Mouse (Mus musculus) liver, embryonic 14.5 days (tissue): ENCODE results near the gene Tnnc1. TPM values are rescaled to one million over a fixed set of nuclear protein-coding genes. Genes with fewer than 3 reads are reported as not detected.

ENCODE experiments used
- ATAC-seq: fragments of 200-750 bp; cut with Nextera tagmentation; 2 replicates; pipeline ENCODE4 v1.8.0; 2017; ENCODE audit warnings: moderate number of reproducible peaks, mild to moderate bottlenecking, moderate library complexity; ENCODE audit not compliant: insufficient read depth
- DNase-seq, 3 experiments: peaks; one replicate each; pipeline ENCODE4 v3.0.0-alpha.2; 2012 to 2013; ENCODE audit warnings: low read depth in 3 of 3, low spot score in 3 of 3
- H3K27ac ChIP-seq: fragments of 300-500 bp; sonication (generic); 2 replicates; pipeline ENCODE4 v1.5.1; 2014; ENCODE audit warnings: moderate library complexity, mild to moderate bottlenecking, control low read depth, inconsistent platforms
- H3K27me3 ChIP-seq: fragments of 300-500 bp; sonication (generic); 2 replicates; pipeline ENCODE4 v1.6.1; 2014; ENCODE audit warnings: mild to moderate bottlenecking, low read length, moderate library complexity; ENCODE audit not compliant: control insufficient read depth, insufficient read depth
- H3K36me3 ChIP-seq: fragments of 300-500 bp; sonication (generic); replicated peaks from 2 replicates; pipeline ENCODE4 v1.6.1; 2014; ENCODE audit warnings: low read depth; ENCODE audit not compliant: control insufficient read depth, insufficient read depth
- H3K4me1 ChIP-seq, 2 experiments: fragments of 200-500 bp in 1 of 2; fragments of 300-500 bp in 1 of 2; sonication (generic) in 1 of 2; replicated peaks; 2 replicates each; pipeline ENCODE4 v1.6.1; 2012 to 2014; ENCODE audit warnings: antibody characterized with exemption in 1 of 2, inconsistent platforms in 1 of 2, low read length in 1 of 2; ENCODE audit not compliant: control insufficient read depth in 2 of 2, insufficient read depth in 2 of 2
- H3K4me2 ChIP-seq: fragments of 300-500 bp; sonication (generic); 2 replicates; pipeline ENCODE4 v1.6.1; 2014; ENCODE audit warnings: low read depth, mild to moderate bottlenecking, control low read depth, moderate library complexity
- H3K4me3 ChIP-seq, 2 experiments: fragments of 200-500 bp in 1 of 2; fragments of 300-500 bp in 1 of 2; sonication (generic) in 1 of 2; 2 replicates each; pipeline ENCODE4 v1.5.1; 2012 to 2014; ENCODE audit warnings: low read depth in 2 of 2, low read length in 2 of 2, mild to moderate bottlenecking in 2 of 2, control low read depth in 1 of 2, inconsistent platforms in 1 of 2, moderate library complexity in 1 of 2; ENCODE audit not compliant: insufficient read depth in 1 of 2
- H3K9ac ChIP-seq: fragments of 300-500 bp; sonication (generic); replicated peaks from 2 replicates; pipeline ENCODE4 v1.6.1; 2014; ENCODE audit warnings: mild to moderate bottlenecking, control low read depth, moderate library complexity
- H3K9me3 ChIP-seq: fragments of 300-500 bp; sonication (generic); 2 replicates; pipeline ENCODE4 v1.6.1; 2016; ENCODE audit warnings: low read length, mixed read lengths; ENCODE audit not compliant: control insufficient read depth
- CTCF ChIP-seq: IDR thresholded peaks from 2 replicates; pipeline ENCODE4 v1.5.1; 2016; ENCODE audit warnings: antibody characterized with exemption, low read depth, control low read depth
- EP300 ChIP-seq: IDR thresholded peaks from 2 replicates; pipeline ENCODE4 v1.6.1; 2016; ENCODE audit warnings: antibody characterized with exemption, low read depth
- WGBS: fragments of 180-500 bp; shearing (Covaris S2); extraction: QIAGEN DNeasy Blood & Tissue Kit; methylation state at CpG from one replicate; pipeline ENCODE4 v1.1.7; 2014; ENCODE audit not compliant: insufficient replicate concordance; 5-methylcytosine and 5-hydroxymethylcytosine counted together
- polyA plus RNA-seq, 2 experiments: library from polyadenylated mRNA; depleted of rRNA in 1 of 2; stranded (reverse) in 1 of 2; unstranded in 1 of 2; fragments of >200 nt; fragmentation: Nextera tagmentation in 1 of 2; extraction: Ambion mirVana in 1 of 2; gene quantifications; 2 replicates each; pipeline versions ENCODE4 v1.2.1 to v1.2.3; 2012 to 2014

The Tnnc1 gene
- polyA plus RNA-seq, 2 experiments, result 22.2 to 41.2 TPM

GRCm38 (mm10) chr14:31237101-31237882 is 29.2 kb downstream of the Tnnc1 start:
- Histone ChIP-seq H3K9me3 (no peaks in the 10 kb centered on the region), H3K27ac (no peak overlapping the region), H3K27me3 (no peaks in the 10 kb centered on the region; the same call in 1 of the 2 replicates), H3K4me2 (no peak overlapping the region), H3K9ac (no peak overlapping the region), H3K4me1 (peaks cover 0 to 5% of the 10 kb centered on the region in 2 experiments; a peak in 1 of 4 replicates), H3K4me3 (no peak overlapping the region), H3K36me3 (no peaks in the 10 kb centered on the region)
- 69% methylated on average over 7 of the region's 7 CpGs for WGBS
- DNase-seq (no peak), ATAC-seq (no peak)
- TF ChIP-seq EP300 (no peak), CTCF (no peak)

GRCm38 (mm10) chr14:31240528-31240927 is 32.4 kb downstream of the Tnnc1 start:
- ATAC-seq (no peak), DNase-seq (no peak)
- H3K4me1 ChIP-seq, result no peaks in the 10 kb centered on the region
- no peak for TF ChIP-seq EP300
- no peak for TF ChIP-seq CTCF
- no peak overlapping the region for H3K9ac ChIP-seq
- WGBS, result 70% methylated on average over 3 of the region's 3 CpGs
- no peaks in the 10 kb centered on the region for H3K27me3 ChIP-seq
- no peak overlapping the region for H3K4me2 ChIP-seq
- H3K9me3 ChIP-seq, result no peaks in the 10 kb centered on the region
- no peak overlapping the region for H3K27ac ChIP-seq
- H3K4me3 ChIP-seq, result no peak overlapping the region
- H3K36me3 ChIP-seq, result no peaks in the 10 kb centered on the region

- no peaks in the 10 kb centered on the region for H3K27me3 ChIP-seq
- no peak overlapping the region for H3K9ac ChIP-seq
- ATAC-seq, result no peak
- DNase-seq, result no peak
- WGBS, result 27% methylated on average over 1 of the region's 1 CpGs
- H3K9me3 ChIP-seq, result no peaks in the 10 kb centered on the region
- no peak overlapping the region for H3K4me3 ChIP-seq
- no peak overlapping the region for H3K4me2 ChIP-seq
- H3K4me1 ChIP-seq, result no peaks in the 10 kb centered on the region; a peak in 1 of 4 replicates
- no peak for TF ChIP-seq CTCF
- no peak for TF ChIP-seq EP300
- H3K27ac ChIP-seq, result no peak overlapping the region
- no peaks in the 10 kb centered on the region for H3K36me3 ChIP-seq
Observed at GRCm38 (mm10) chr14:31244777-31245176, 36.7 kb downstream of the Tnnc1 start.

- Histone ChIP-seq H3K27ac (no peak overlapping the region), H3K4me2 (no peak overlapping the region), H3K27me3 (no peaks in the 10 kb centered on the region), H3K4me1 (peaks cover 0 to 4% of the 10 kb centered on the region in 2 experiments; a peak in 3 of 4 replicates), H3K36me3 (no peaks in the 10 kb centered on the region), H3K9ac (no peak overlapping the region), H3K4me3 (no peak overlapping the region), H3K9me3 (no peaks in the 10 kb centered on the region)
- TF ChIP-seq CTCF, result no peak
- TF ChIP-seq EP300, result no peak
- DNase-seq (no peak), ATAC-seq (no peak)
- WGBS, result 74% methylated on average over 1 of the region's 1 CpGs
Observed at GRCm38 (mm10) chr14:31245946-31246345, 37.8 kb downstream of the Tnnc1 start.

GRCm38 (mm10) chr14:31248396-31248795 is 40.3 kb downstream of the Tnnc1 start:
- Histone ChIP-seq H3K27ac (no peak overlapping the region), H3K4me2 (no peak overlapping the region), H3K4me1 (peaks cover 7 to 9% of the 10 kb centered on the region in 2 experiments), H3K9me3 (no peaks in the 10 kb centered on the region), H3K27me3 (no peaks in the 10 kb centered on the region), H3K36me3 (peaks cover 4% of the 10 kb centered on the region), H3K9ac (no peak overlapping the region), H3K4me3 (no peak overlapping the region)
- ATAC-seq (no peak), DNase-seq (no peak)
- TF ChIP-seq EP300 (no peak), CTCF (no peak)
- 80% methylated on average over 6 of the region's 6 CpGs for WGBS
